Comparison of ENCODE assay signal across 25 mouse cellular contexts in genomic region chr14:73350029-73350428, GRCm38 (mm10). TPM values are rescaled to one million over a fixed set of nuclear protein-coding genes. Genes with fewer than 3 reads are reported as not detected.
A peak's percentile ranks its signal among the peaks of the same experiment; 100 is the strongest.
DNase-seq lines count a peak whose midpoint lies in the region; ATAC-seq and TF ChIP-seq lines count a peak whose summit lies in the region.
"Had no signal": no experiment of that assay in that cellular context is flagged by ENCODE, and none has a peak within 500 bp of the region (broad histone marks: within the 10 kb centered on the region; RNA-seq: fewer than 3 reads in every experiment).

No protein-coding gene starts in this region.

- no peak for TF ChIP-seq CTCF in thymus, adult 2 months (IDR thresholded peaks at IDR 0.05; ENCODE audit: borderline replicate concordance, control insufficient read depth, extremely low read depth, insufficient read depth, low read length, poor library complexity)

- no peaks in the 10 kb centered on the region for H3K9me3 ChIP-seq in kidney, embryonic 16.5 days (ENCODE audit: low read length)
- H3K9me3 ChIP-seq: embryonic facial prominence, embryonic 13.5 days; forebrain, embryonic 10.5 days; hindbrain, embryonic 10.5 days; hindbrain, embryonic 15.5 days; limb, embryonic 13.5 days; liver, embryonic 12.5 days; midbrain, embryonic 12.5 days had no signal

- no peak overlapping the region for H3K9ac ChIP-seq in kidney, embryonic 16.5 days (replicated peaks; ENCODE audit: low read length)
- H3K9ac ChIP-seq: embryonic facial prominence, embryonic 13.5 days; hindbrain, embryonic 15.5 days; limb, embryonic 13.5 days; liver, embryonic 12.5 days; midbrain, embryonic 12.5 days had no signal

- peak; percentile 64 for DNase-seq in adrenal gland, postnatal 14 days
- no peak for DNase-seq in adrenal gland, postnatal 4 days (ENCODE audit: low spot score in 2 of 2)
- DNase-seq in kidney, postnatal 10 days, result no peak
- DNase-seq in thymus, adult 2 months, result no peak
- no peak for DNase-seq in thymus, adult 18-20 months
- no peak for DNase-seq in cerebellum, adult 18-20 months
- no peak for DNase-seq in layer of hippocampus, postnatal 14 days (ENCODE audit: low spot score in 2 of 2)
- DNase-seq: cerebellum, adult 11-12 months; cerebellum, postnatal 10 days; heart, postnatal 14 days; kidney, adult 18-20 months; lung, adult 18-20 months; lung, postnatal 36 days; retina, postnatal 1 day; right cerebral cortex, postnatal 14 days had no signal

- no peaks in the 10 kb centered on the region for H3K27me3 ChIP-seq in kidney, embryonic 16.5 days (ENCODE audit: insufficient read depth, low read length)
- H3K27me3 ChIP-seq in thymus, adult 2 months (ENCODE audit: control insufficient read depth, insufficient read depth, low read length), result no peaks in the 10 kb centered on the region
- H3K27me3 ChIP-seq: embryonic facial prominence, embryonic 13.5 days; hindbrain, embryonic 15.5 days; limb, embryonic 13.5 days; liver, embryonic 12.5 days; midbrain, embryonic 12.5 days had no signal

- H3K4me1 ChIP-seq in kidney, embryonic 16.5 days (ENCODE audit: insufficient read depth, low read length), result peaks cover 15% of the 10 kb centered on the region
- peaks cover 5% of the 10 kb centered on the region; the same call in 1 of the 2 replicates for H3K4me1 ChIP-seq in thymus, adult 2 months (replicated peaks; ENCODE audit: control insufficient read depth, insufficient read depth, low read length)
- H3K4me1 ChIP-seq: hindbrain, embryonic 15.5 days; limb, embryonic 13.5 days had no signal

- no peak overlapping the region for H3K4me3 ChIP-seq in kidney, embryonic 16.5 days (ENCODE audit: low read length)
- H3K4me3 ChIP-seq in thymus, adult 2 months (ENCODE audit: control insufficient read depth, insufficient read depth, low read length), result no peak overlapping the region
- H3K4me3 ChIP-seq: embryonic facial prominence, embryonic 13.5 days; forebrain, embryonic 10.5 days; hindbrain, embryonic 10.5 days; hindbrain, embryonic 15.5 days; layer of hippocampus, adult 2 months; limb, embryonic 13.5 days; liver, embryonic 12.5 days; midbrain, embryonic 12.5 days had no signal

- no peak overlapping the region for H3K4me2 ChIP-seq in kidney, embryonic 16.5 days (replicated peaks; ENCODE audit: low read depth, low read length)
- H3K4me2 ChIP-seq: embryonic facial prominence, embryonic 13.5 days; hindbrain, embryonic 15.5 days; limb, embryonic 13.5 days; liver, embryonic 12.5 days; midbrain, embryonic 12.5 days had no signal

- 56% methylated on average over 1 of the region's 1 CpGs for WGBS in kidney, embryonic 16.5 days
- 56% methylated on average over 1 of the region's 1 CpGs for WGBS in thymus, adult 2 months

- TF ChIP-seq POLR2A in thymus, adult 2 months (IDR thresholded peaks at IDR 0.05; ENCODE audit: control insufficient read depth, extremely low read depth, insufficient read depth, low read length, poor library complexity), result no peak

- no peak for ATAC-seq in kidney, embryonic 16.5 days (ENCODE audit: low FRiP score, low TSS enrichment)
- ATAC-seq: forebrain, embryonic 16.5 days; liver, embryonic 12.5 days had no signal

- H3K27ac ChIP-seq in kidney, embryonic 16.5 days (ENCODE audit: low read length), result peak overlapping the region; percentile 71; the same call in 1 of the 2 replicates
- peak overlapping the region; percentile 64 for H3K27ac ChIP-seq in thymus, adult 2 months (ENCODE audit: control insufficient read depth, insufficient read depth, low read length)
- H3K27ac ChIP-seq: embryonic facial prominence, embryonic 13.5 days; forebrain, embryonic 10.5 days; hindbrain, embryonic 10.5 days; hindbrain, embryonic 15.5 days; layer of hippocampus, adult 2 months; limb, embryonic 13.5 days; liver, embryonic 12.5 days; midbrain, embryonic 12.5 days had no signal

- H3K36me3 ChIP-seq in kidney, embryonic 16.5 days (ENCODE audit: insufficient read depth, low read length), result peaks cover 6% of the 10 kb centered on the region; the same call in 1 of the 2 replicates
- peaks cover 5% of the 10 kb centered on the region; the same call in 1 of the 2 replicates for H3K36me3 ChIP-seq in thymus, adult 2 months (ENCODE audit: control insufficient read depth, insufficient read depth, low read length)
- H3K36me3 ChIP-seq: liver, embryonic 12.5 days; midbrain, embryonic 12.5 days had no signal

RNA-seq across cellular contexts. Expression of gene Rb1, which starts 24.4 kb away (rescaled TPM):
- 25.8 and 27.1 TPM in 2 replicates for total RNA-seq in adrenal gland, postnatal 14 days (2021)
- 10 to 100 TPM; 16.1 to 23.7 TPM for total RNA-seq in adrenal gland, postnatal 4 days (2021)
- 25.4 and 28.1 TPM in 2 replicates for polyA plus RNA-seq in kidney, embryonic 16.5 days (2015; fragmentation: Nextera tagmentation; extraction: Ambion mirVana)
- polyA plus RNA-seq in thymus, adult 2 months (2012; rRNA removed), result 16.2 and 17.1 TPM in 2 replicates
- 10 to 100 TPM; 42.5 to 44.9 TPM for total RNA-seq in layer of hippocampus, postnatal 14 days (2021)

RNA-seq across cellular contexts. Expression of gene Itm2b, which starts 35.1 kb away (rescaled TPM):
- total RNA-seq in adrenal gland, postnatal 14 days (2021), result 848 and 849 TPM in 2 replicates
- total RNA-seq in adrenal gland, postnatal 4 days (2021), result 100 to 1,000 TPM; 885 to 908 TPM
- polyA plus RNA-seq in kidney, embryonic 16.5 days (2015; fragmentation: Nextera tagmentation; extraction: Ambion mirVana), result 1,091 and 1,137 TPM in 2 replicates
- polyA plus RNA-seq in thymus, adult 2 months (2012; rRNA removed), result 859 and 985 TPM in 2 replicates
- 100 to 1,000 TPM; 920 to 943 TPM for total RNA-seq in layer of hippocampus, postnatal 14 days (2021)
